Mouse (Mus musculus) left cerebral cortex, postnatal 14 days (tissue): Measurements from ENCODE around the gene En2. TPM values are rescaled to one million over a fixed set of nuclear protein-coding genes. Genes with fewer than 3 reads are reported as not detected.

Experiments
- DNase-seq, 2 experiments: peaks; one replicate each; pipeline ENCODE4 v3.0.0; 2021 to 2022; ENCODE audit warnings: low spot score in 2 of 2, mixed read lengths in 1 of 2
- intact Hi-C: fragments of 180-260 bp; cut with DNase I; formaldehyde crosslinking; loops from one replicate; pipeline ENCODE4 v1.15.1; 2025
- total RNA-seq, 2 experiments: library from RNA; stranded (reverse); gene quantifications; 2 replicates each; pipeline ENCODE4 v1.2.3; 2021

En2 gene
- total RNA-seq, 2 experiments from 2014 or later: 0.13 to 0.44 TPM

GRCm38 (mm10) chr5:28158308-28159071, 7.0 kb upstream of the En2 start:
- DNase-seq: no peak
- intact Hi-C loops: no loop called here

DNA sequence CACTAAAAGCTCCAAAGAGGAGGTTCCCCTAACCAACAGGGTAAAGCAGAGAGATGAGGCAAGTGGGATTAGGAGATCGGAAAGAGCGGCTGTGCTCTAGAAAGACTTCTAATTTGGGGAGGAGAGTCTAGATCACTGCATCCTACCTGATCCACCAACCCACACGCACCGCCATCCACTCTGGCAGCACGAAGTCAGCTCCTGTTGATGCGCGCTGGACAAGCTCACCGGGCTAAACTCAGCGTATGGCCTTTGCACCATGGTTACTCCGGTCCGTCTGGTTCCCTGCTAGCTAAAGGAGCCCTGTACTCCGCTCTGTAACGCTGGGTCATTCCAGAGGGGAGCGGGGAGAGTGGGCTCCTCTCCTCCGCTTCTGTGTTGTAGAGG, 6.4 kb upstream of the En2 start:
- intact Hi-C loops: no loop called here
- no peak for DNase-seq

DNA sequence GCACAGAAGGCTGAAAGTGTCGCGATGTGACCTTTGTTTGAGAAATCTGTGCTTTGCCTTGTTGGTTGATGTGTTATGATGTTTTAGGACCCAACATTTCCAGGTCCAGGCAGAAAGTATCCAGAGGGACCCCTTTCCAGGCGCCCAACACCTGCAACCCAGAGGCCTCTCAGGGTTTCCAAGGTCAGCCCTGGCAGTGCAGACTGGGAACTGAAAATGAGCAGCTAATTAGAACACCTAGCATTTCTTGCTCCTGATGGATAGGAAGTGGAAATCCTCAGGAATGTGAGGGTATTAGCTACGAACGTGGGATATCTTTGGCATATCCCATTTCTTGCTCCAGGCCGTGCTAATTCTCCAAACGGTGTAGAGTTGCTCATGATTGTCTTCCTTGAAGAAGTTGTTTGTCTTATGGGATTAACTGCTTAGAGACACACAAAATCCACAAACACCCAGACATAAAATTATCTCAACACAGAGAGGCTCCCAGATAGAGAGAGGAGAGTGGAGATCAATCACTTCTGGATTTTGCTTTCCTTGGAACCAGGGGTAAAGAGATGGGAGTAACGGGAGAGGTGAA, 5.5 kb upstream of the En2 start:
- DNase-seq: no peak
- intact Hi-C loops: no loop called here

DNA sequence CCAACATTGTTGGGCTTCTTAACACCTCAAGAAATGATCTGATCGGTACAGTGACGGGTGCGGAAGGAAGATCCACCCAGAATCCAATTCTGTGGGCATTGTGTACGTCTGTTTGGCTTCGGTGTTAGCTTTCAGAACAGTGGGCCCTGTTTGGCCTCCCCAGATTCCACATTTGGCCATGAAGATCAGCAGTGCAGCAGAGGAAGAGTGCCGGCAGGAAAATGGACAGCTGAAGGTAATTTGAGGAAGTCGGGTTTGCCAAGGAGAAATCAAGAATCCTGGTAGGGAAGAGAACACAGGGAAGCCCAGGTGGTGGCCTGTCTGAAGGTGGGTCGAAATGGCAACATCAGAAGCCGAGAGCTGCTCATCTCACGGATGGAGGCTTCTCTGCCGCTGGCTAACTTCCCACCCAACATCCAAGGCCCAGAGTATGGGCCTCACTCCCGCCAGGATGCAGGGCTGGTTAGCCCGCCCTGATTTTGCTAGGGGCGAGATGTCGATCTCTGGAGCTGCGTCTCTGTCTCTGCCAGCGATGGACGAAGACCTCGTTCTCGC, 4.0 kb upstream of the En2 start:
- DNase-seq: no peak
- intact Hi-C loops: no loop called here

- intact Hi-C loops: no loop called here
- DNase-seq: no peak
Observed at GRCm38 (mm10) chr5:28161938-28162402, 3.5 kb upstream of the En2 start.

- no peak for DNase-seq
- intact Hi-C loops: no loop called here
Observed at GRCm38 (mm10) chr5:28163926-28164325, 1.6 kb upstream of the En2 start.

DNA sequence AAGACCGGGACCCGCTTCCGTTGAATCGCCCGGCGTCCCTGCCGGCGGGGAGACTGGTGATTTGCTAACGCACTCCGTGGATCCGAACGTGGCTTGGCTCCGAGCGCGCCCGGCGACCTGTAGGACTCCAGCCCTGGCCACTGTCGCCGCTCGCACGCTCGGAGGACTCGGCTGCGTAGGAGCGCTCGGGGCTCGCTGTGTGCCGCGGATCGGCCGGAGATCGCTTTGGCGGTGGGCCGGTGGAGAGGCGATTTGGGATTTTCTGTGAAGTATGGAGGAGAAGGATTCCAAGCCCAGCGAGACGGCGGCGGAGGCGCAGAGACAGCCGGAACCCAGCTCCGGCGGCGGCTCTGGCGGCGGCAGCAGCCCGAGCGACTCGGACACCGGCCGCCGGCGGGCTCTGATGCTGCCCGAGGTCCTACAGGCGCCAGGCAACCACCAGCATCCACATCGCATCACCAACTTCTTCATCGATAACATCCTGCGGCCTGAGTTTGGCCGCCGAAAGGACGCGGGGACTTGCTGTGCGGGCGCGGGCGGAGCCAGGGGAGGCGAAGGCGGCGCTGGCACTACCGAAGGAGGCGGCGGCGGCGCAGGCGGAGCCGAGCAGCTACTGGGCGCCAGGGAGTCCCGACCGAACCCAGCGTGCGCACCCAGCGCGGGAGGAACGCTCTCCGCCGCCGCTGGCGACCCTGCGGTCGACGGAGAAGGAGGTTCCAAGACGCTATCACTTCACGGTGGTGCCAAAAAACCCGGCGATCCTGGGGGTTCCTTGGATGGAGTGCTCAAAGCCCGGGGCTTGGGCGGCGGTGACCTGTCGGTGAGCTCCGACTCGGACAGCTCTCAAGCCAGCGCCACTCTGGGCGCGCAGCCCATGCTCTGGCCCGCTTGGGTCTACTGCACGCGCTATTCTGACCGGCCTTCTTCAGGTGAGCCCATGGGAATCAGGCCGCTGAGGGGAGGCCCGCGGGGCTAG, 1.1 kb downstream of the En2 start:
- intact Hi-C loops: loop anchor here (5.0 kb wide), 1 partner anchor 1306 kb away; no protein-coding TSS in a partner anchor
- DNase-seq: no peak

GRCm38 (mm10) chr5:28167611-28168252, 2.2 kb downstream of the En2 start:
- DNase-seq: no peak
- intact Hi-C loops: loop anchor here (2.0 to 5.0 kb wide), 2 partner anchors 43 to 1305 kb away; no protein-coding TSS in a partner anchor

GRCm38 (mm10) chr5:28168253-28169165, 3.0 kb downstream of the En2 start:
- intact Hi-C loops: loop anchor here (2.0 to 5.0 kb wide), 2 partner anchors 44 to 1304 kb away; no protein-coding TSS in a partner anchor

DNA sequence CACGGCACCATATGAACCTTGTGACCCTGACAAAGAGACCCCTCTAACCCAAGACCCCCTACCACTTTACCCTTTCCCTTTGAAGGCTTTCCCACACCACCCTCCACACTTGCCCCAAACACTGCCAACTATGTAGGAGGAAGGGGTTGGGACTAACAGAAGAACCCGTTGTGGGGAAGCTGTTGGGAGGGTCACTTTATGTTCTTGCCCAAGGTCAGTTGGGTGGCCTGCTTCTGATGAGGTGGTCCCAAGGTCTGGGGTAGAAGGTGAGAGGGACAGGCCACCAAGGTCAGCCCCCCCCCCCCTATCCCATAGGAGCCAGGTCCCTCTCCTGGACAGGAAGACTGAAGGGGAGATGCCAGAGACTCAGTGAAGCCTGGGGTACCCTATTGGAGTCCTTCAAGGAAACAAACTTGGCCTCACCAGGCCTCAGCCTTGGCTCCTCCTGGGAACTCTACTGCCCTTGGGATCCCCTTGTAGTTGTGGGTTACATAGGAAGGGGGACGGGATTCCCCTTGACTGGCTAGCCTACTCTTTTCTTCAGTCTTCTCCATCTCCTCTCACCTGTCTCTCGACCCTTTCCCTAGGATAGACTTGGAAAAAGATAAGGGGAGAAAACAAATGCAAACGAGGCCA, 3.8 kb downstream of the En2 start:
- DNase-seq: no peak
- intact Hi-C loops: loop anchor here (2.0 to 5.0 kb wide), 2 partner anchors 44 to 1303 kb away; no protein-coding TSS in a partner anchor

More at GRCm38 (mm10) chr5:28168253-28169165, 3.0 kb downstream of the En2 start:
- DNase-seq: no peak

DNA sequence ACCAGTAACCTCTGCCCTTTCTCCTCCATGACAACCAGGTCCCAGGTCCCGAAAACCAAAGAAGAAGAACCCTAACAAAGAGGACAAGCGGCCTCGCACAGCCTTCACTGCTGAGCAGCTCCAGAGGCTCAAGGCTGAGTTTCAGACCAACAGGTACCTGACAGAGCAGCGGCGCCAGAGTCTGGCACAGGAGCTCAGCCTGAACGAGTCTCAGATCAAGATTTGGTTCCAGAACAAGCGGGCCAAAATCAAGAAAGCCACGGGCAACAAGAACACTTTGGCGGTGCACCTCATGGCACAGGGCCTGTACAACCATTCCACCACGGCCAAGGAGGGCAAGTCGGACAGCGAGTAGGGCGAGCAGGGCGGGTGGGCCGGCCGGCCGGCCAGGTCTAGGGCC, 4.6 kb downstream of the En2 start:
- DNase-seq: no peak
- intact Hi-C loops: loop anchor here (5.0 kb wide), 1 partner anchor 42 kb away; no protein-coding TSS in a partner anchor

DNA sequence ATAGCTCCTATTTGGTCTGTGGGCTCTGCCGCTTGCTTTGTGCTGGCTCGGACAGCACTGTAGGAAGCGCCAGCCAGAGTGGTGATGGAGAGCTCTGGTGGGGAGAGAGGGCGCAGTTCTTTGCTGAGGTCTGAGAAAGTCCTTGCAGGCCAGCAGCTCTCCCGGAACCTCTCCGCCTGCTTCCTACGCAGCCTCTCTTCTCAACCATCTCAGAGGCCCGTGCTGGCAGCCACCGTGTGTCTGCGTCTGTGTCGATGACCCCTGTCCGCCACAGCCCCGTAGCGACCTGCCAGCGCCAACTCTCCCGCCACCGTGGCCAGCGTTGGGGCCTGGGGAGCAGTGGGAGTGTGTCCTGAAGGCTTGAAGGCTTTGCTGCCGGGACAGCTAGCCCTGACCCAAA, 5.4 kb downstream of the En2 start:
- intact Hi-C loops: loop anchor here (5.0 kb wide), 1 partner anchor 41 kb away; no protein-coding TSS in a partner anchor
- no peak for DNase-seq

GRCm38 (mm10) chr5:28171667-28172066, 6.2 kb downstream of the En2 start:
- DNase-seq: no peak
- intact Hi-C loops: loop anchor here (5.0 kb wide), 1 partner anchor 41 kb away; no protein-coding TSS in a partner anchor

DNA sequence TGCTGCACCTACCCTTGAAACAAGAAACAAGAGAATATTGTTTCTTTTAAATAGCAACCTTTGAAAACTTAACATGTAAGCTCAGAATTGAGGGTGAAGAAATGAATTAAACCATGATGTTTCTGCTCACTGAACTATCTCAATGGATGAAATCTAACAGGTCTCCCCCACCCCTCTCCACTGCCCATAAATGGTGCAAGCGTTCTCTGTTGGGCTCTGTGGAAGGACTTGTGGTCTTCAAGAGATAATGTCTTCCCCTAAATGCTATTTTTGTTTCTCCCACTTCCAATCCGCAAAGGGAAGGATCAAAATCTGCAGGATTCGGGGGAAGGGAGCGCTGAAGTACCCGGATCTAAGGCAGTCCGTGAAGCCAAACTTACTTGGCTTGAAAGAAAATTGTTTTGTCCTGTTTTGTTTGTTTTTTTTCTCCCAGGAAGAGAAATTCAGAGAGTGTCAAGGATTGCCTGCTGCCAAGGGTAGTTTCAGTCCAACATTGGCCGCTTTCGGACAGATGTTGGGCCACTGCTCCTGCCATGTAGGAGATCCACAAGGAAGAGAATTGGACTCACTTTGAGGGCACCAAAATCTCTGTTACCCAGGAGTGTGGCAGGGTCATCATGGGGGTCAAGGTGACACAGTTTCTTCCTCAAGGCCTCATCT, 6.9 kb downstream of the En2 start:
- intact Hi-C loops: loop anchor here (5.0 kb wide), 1 partner anchor 40 kb away; no protein-coding TSS in a partner anchor
- no peak for DNase-seq

DNA sequence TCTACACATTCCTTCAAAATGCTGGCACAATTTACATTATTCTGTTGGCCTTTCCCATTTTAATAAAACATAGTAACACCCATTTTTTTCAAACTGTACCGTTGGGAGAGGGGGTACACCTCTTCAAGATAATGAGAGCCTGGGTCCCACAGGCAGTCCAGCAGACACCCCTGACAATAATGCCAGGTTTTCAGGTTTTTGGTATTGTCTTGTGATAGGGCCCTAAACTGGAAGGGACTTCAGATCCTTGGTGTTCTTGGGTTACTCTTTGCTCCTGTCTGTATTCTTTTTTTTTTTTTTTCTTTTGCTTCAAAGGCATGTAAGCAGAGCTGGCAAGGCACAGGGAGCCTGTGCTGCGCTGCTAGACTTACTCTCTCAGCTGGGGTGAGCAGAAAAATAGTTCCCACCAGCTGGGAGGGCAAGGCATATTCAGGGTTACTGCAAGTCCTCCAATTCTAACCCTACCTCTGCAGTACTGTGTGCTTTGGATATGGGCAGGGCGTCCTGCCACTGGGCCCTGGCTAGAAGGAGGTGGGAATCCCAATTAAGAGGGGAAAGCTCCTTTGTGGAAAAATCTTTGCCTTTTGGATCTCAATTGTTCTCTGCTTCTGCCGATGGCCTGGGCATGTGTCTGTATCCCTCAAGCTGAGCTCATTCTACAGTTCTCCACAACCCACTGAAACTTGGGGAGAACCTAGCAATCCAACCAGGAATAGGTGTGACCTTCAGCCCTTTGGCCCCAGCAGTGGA, 7.6 kb downstream of the En2 start:
- no peak for DNase-seq
- intact Hi-C loops: loop anchor here (5.0 kb wide), 1 partner anchor 39 kb away; no protein-coding TSS in a partner anchor

DNA sequence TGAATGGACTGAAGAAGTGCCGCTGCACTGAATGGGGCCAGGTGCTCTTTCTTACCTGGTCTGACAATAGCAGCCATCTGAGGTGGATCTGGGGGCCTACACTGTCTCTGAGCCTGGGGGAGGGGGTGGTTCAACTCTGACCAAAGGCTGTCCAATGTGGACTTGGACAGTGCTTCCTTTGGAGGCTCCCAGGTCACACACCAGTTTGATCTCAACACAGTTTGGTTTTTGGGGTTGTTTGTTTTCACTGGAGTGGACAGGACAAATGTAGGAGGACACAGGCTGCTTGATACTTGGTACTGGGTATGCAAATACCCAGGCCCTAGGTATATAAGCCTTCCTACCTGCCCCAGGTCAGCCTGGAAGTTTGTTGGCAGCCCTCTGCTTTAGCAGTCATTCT, 8.2 kb downstream of the En2 start:
- intact Hi-C loops: loop anchor here (5.0 kb wide), 1 partner anchor 39 kb away; no protein-coding TSS in a partner anchor
- DNase-seq: no peak
